Mouse (Mus musculus) frontal cortex, adult (tissue): ENCODE results near the gene Tfam.

Experiments used
- ATAC-seq: cut with Nextera tagmentation; 2 replicates; pipeline ENCODE4 v1.9.2; 2017; ENCODE audit warnings: mild to moderate bottlenecking, moderate library complexity, mixed read lengths; ENCODE audit not compliant: low TSS enrichment

Tfam gene

DNA sequence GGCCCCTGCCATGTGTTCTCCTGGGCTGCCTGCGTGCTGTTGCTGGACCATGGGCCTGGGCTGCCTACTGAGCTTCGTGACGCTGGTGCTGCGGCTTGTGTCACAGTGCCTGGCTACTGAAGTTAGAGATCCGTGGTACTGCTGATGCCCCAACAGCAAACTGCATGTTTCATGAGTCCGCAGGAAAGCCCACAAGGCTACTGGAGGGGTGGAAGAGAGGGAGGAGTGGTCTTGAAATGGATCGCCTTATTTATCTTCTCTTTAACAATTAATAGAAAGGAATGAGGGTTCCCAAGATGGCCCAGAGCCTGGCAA is at the start of gene Tfam:
Gene Tfam (minus strand): TSS at position 41 of the 315 bp plus-strand sequence.
- ATAC-seq, result no peak

DNA sequence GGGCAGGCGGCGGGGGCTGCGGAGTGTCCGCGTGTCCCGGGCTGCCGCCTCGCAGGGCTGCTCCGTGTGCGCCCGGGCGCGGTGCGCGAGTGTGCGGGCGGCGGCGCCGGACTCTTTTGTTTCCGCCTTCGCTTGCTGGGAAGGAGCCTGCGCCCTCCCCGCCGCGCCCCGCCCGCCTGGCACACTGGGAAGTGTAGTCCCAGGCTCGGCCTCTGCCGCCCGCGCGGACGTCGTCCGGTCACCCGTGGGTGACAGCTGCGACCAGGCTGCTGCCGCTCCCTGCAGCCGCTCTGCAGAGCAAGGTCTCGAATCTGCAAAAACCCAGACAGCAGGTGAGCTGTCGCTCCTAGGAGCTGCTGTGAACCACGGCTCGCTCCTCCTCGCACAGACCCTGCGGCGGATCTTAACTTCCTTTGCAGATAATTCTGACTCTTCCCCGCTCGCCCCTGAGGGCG is 47.1 kb upstream of the Tfam start, which contains the start of gene Ube2d1:
Gene Ube2d1 (minus strand): TSS at position 137 of the 455 bp plus-strand sequence.
- ATAC-seq, result peak; percentile 87

- peak; percentile 22 for ATAC-seq
Observed at GRCm38 (mm10) chr10:71284511-71285125, 46.5 kb upstream of the Tfam start.

DNA sequence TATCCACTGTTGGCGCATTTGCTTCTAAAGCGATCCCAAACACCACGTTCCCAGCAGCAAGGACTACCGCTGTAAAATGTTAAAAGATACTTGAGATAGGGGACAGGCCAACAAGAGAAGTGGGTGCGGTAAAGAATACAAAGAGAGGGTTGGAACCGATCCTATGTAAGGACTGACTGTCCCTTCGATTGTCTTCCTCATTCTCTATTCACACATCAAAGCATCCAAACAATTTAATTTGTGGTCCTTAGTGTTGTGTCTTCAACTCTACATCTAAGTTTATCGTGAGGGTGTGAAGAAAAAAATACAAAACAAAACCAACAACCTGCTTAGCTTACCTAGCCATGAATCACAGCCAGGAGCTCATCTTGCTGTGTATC is 46.0 kb upstream of the Tfam start:
- no peak for ATAC-seq

DNA sequence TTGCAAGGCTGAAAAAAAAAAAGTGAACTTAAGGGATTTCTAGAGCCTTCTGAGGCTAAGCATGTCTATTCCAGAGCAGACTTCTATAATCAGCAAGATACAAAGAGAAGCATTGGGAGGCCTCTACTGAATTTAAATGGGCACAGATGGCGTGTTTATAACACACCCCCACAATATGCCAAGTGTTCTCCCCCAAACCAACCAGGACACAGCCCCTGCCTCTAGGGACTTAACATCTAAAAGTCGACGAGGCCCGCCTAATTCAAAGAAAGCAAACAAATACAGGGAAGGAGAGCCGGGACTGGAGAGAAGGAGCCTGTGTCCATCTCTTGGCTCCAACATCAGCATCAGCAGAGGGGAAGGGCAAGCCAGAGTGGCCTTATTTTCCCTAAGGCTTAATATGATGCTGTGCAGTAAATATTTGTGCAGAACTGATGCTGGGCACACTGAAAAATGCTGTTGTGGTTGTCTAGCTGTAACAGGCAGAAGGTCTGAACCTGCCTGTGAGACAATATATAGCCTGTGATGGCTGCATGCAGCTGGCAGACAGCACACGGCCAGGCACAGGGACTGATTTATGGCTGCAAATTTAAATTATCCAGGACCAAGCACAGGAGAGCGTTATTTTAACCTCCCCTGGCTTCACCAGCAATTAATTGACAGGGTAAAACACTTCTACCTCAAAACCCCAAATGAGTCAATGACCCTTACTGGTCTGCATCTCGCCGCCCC is 35.1 kb upstream of the Tfam start:
- ATAC-seq, result peak; percentile 82

DNA sequence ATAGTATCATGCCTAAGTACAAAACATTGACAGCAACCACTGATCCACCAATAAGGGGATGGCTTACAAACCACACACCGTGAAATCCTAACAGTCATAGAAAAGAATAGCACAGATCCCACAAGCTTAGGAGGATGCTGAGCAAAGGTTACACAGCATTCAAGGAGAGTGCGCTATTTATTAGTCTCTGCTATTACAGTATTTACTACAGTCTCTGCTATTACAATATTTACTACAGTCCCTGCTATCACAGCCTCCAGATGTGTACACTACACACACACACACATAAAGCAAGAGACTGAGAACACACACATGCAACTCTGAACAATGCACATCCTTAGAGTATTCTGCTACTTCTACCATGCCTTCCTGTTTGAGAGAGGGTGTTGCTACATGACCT is 29.9 kb upstream of the Tfam start:
- no peak for ATAC-seq

DNA sequence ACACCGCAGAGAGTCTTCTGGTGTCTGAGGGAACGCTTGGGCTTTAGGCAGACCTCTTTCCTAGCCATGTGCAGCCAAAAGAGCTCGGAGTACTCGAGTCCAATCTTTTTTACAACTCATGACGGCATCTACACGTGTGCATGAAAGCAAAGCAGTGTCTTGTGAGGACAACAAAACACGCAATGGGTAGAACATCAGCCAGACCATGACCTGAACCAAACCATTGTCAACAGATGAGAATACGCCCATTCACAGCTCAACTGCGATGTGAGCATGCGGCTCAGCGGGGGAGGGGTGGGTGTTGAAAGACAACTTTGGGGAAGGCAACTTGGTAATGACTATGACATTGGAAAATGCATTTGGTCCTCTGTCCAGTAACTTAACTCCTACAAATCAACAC is 29.4 kb upstream of the Tfam start:
- ATAC-seq, result peak; percentile 35

DNA sequence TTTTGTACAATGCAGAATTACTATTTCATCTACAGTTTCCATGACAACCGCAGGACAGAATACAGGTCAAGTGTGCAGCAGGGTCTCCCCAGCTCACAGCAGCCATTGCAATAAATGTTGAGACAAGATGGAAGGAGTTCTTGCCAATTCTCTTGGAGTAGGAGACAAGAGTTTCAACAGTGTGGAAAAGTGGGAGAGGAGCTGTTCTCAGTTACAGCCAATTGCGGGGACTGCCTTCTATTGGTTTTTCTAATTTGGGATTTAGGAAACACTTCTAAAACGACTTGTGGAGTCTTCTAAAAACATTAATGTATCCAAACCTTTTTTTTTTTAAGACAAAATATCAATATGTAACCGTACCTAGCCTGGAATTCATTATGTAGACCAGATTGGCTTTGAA is 27.0 kb upstream of the Tfam start:
- ATAC-seq, result peak; percentile 48

GRCm38 (mm10) chr10:71261637-71262036 is 23.6 kb upstream of the Tfam start:
- no peak for ATAC-seq

DNA sequence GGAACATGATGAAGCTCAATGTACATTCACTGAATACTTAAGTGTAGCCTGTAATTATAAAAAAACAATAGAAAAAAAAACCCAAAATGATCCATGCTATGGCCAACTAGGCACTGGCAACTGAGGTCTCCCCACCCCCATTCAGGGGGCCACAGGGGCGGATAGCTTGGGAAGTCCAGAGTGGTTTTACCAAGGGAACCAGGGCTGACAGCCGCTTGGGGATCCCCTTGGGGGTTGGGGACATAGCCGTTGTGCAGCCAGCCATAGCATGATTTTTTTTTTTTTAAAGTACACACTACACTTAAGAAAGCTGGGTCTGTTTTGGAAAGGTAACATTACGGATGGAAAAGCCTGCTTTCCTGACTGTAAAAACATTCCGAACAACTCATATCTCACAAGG is 20.9 kb upstream of the Tfam start:
- ATAC-seq, result no peak

- no peak for ATAC-seq
Observed at GRCm38 (mm10) chr10:71258516-71258915, 20.4 kb upstream of the Tfam start.

DNA sequence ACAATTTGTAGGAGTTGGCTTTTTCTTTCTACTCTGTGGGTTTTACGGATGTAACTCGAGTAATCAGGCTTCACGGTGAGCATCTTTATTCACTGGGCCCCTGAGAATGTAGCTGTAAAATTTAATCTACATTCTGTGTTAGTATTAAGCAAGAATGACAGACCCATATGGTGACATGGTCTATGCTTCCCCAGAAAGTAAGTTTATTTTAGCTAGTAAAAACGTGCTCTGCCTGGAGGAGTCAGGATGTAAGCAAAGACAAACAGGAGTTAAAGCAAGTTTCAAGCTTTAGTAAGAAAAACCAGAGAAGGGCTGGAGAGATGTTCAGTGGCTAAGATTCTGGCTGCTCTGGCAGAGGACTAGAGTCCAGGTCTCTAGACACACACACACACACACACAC is 15.1 kb upstream of the Tfam start:
- ATAC-seq, result no peak

GRCm38 (mm10) chr10:71252421-71252820 is 14.3 kb upstream of the Tfam start:
- ATAC-seq, result no peak

DNA sequence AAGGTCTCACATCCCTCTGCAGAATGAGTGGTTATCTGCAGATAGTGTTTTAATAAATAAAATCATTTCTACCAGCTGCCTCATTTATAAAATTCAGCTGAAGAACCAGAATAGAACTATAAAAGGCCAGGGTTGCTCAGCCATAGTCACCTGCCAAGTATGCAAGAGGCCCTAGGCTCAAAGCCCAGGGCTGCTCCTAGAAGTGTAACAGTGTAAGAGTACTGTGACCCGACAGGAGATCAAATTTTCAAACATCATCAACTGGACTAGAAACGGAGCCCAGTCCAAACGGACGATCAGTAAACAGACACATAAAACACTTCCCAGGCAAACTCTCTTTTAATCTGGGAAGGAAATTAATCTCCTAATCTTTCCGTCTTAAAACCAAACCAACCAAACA is 13.8 kb upstream of the Tfam start:
- no peak for ATAC-seq

DNA sequence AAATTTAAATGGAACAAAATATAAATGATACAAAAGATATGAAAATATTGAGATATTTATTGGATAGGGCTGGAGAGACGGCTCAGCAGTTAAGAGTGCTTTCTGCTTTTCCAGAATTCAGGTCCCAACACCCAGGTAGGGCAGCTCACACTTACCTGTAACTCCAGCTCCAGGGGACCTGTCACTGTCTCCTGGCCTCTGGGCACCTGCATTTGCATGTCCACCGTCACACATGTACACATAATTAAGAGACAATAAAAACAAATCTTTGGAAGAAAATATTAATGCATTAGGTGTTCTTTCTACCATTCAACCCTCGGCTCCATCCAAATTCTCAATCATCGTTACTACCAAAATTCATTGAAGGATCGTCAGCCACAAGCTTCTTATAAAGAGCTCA is 13.2 kb upstream of the Tfam start:
- no peak for ATAC-seq

DNA sequence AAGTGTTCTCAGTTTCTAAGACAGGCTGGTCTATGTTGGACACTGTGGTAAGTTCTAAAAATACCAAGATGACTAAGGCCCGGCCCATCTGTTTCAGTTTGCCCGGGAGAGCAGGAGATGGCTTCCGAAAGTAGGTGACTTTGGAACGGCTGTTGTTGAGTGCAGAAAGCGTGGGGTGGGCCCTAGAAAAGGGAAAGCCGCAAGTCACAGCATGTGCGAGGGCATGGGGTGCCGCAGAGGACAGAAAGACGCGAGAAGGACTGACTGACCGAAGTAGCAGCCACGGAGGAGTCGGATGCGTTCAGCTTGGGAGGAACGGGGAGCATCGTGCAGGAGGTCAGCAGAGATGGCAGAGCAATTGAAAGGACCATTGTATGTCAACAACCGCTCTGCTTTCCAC is 12.4 kb upstream of the Tfam start:
- ATAC-seq, result peak; percentile 77

DNA sequence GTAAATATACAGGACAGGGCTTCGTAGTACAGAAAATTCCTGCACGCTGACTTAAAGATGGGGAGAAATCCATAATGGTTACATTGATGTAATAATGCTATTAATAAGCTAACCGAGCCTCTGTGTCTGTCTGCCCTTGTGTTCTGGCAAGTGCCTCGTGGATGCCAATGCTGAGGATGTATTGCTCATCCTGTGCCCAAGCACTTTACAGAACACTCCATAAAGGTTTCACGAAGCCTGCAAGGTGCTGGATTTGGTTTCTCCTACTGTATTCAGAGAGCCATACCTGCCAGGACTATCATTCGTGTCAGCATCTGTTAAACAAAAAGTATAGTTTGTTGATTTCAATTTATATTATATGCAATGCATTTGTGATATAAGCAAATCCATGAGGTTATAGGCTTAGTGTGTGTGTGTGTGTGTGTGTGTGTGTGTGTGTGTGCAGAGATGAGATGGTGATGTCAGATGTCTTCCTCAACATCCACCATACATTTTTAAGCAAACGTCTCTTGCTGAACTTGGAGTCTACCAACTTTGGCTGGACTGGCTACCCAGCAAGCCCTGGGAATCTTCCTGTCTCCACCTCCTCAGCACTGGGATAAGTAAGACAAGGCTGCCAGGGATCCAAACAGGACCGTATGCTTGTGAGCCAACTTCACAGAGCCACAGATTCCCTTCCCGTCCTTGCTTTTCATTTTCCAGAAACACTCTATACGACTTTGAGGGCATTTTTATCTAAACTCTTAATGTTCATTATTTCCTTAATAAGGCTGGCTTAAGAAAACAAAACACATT is 11.2 kb upstream of the Tfam start:
- peak; percentile 73 for ATAC-seq

- ATAC-seq, result no peak
Observed at GRCm38 (mm10) chr10:71246956-71247355, 8.9 kb upstream of the Tfam start.

DNA sequence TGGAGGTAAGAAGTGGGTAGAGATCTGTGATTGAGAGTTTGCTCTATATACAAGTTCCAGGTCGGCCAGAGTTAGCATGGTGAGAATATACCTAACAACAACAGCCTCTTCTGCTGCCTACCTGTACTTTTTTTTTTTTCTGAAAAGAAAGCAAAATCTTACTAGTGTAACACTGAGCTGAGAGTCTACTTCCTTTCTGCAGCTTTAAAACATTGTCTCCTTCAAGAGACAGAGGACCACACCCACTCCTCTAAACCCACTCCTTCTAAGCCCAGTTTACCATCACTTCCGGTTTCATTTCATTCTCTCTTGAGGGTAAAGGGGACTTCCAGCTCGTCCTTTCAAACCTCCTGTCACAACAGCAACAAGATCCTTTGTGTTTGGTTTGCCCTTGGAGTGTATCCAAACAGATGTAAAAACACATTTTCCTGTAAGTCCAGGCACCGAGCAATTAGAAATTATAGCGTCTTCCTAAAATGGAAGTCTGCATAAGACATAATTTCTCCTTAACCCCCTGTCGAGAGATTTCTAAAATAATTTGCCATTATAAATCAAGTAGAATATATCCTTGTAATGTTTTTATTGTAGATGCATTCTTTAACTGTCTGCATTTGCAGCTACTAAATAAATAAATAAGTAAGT is 1.5 kb upstream of the Tfam start:
- no peak for ATAC-seq

- ATAC-seq, result peak; percentile 97
Observed at GRCm38 (mm10) chr10:71237516-71238239, 402 bp downstream of the Tfam start.

- ATAC-seq, result no peak
Observed at GRCm38 (mm10) chr10:71234071-71234470, 4.0 kb downstream of the Tfam start.

GRCm38 (mm10) chr10:71225894-71226293 is 12.2 kb downstream of the Tfam start:
- peak; percentile 84 for ATAC-seq
